Mouse (Mus musculus): Measurements from ENCODE around the gene Nt5c2. TPM values are rescaled to one million over a fixed set of nuclear protein-coding genes. Genes with fewer than 3 reads are reported as not detected.

The Nt5c2 gene
- total RNA-seq, 2 experiments from 2014 or later: 20.2 to 22.4 TPM

DNA sequence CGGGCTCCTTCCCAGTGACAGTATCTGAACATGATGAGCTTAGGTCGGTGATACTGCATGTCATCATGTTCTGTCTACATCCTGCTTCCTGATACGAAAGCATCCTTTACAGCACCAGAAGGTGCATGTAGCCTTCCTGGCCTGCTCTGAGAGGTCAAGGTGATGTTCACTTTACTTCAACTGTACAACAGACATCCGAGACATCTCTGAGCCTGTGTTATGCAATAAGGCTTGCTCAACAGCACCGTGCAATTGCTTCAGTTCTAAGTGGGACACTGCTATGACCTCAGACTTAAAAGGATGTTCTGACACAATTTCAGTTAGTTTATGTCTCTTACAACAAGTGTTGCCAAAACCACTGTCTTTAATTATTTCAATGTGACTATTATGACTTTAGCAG lies 113.6 kb downstream of the Nt5c2 start:
- no peak for ATAC-seq (replicated peaks; ENCODE audit: low FRiP score, poor library complexity, severe bottlenecking)

DNA sequence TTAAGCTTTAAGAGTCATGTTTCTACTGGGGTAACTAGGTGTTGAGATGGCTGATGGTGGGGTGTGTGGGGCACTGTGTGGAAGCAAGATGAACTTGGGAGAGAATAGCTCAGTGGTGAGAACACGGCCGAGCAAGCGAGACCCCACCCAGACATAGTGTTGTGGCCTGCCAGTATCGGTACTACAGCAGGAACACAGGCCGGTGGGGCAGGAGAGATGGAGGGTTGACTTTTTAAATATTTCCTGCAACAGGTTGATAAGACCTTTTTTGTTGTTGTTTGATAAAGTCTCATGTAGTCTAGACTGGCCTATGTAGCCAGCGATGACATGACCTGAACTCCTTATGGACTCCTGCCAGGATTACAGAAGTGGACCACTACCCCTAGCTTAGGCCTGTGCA lies 114.2 kb downstream of the Nt5c2 start:
- ATAC-seq (replicated peaks; ENCODE audit: low FRiP score, poor library complexity, severe bottlenecking): peak; percentile 47

DNA sequence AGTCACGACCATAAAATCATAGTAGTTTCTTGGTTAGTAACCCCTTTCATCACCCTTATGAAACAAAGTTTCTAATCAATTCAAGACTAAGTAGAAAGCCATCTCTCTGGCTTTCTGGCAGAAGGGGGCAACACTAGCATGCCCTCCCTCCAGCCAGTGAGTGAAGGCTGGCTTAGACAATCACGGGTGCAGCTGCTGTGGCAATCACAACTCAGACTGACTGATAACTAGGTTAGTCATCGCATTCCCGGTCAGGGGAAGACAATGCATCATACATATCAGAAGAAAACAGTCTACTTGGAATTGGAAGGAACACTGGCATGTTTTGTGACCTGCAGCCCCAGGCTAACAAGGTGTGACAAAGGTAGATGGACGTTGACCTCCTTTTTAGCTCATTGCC lies 115.1 kb downstream of the Nt5c2 start:
- ATAC-seq (replicated peaks; ENCODE audit: low FRiP score, poor library complexity, severe bottlenecking): no peak

DNA sequence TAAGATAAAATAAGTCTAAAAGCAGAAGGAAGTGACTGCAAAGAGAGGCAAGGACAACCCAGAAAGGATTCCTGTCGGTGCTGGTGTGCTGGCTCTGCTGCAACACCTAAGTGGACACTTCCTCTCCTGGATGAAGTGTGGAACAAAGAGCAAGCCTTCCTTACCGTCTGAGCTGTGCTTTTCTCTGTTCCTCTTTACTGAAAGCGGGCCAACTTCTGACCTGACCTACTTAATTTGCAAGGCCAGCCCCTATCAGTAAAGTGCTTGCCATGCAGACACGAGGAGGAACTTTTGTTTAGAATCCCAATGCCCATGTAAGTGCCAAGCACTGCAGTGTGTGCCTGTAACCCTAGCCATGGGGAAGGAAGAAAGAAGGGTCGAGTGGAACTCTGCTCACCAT lies 115.6 kb downstream of the Nt5c2 start:
- no peak for ATAC-seq (replicated peaks; ENCODE audit: low FRiP score, poor library complexity, severe bottlenecking)

DNA sequence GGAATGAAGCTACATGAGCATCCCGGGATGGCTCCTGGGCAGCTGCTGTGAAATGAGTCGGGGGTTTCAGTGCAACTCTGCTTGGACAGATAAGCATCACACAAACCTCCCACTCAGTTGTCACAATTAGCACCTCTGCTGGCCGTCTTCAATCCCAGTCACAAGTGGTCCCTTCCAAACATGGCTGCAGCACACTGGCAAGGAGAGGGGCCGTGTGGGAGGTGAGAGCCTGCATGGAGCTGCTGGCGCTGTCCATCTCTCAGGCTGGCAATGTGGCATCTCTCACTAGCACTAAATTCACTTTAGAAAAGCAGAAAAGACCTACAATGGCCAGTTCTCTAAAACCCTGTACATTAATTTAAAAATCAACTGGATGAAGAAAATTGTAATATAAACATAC lies 116.7 kb downstream of the Nt5c2 start:
- ATAC-seq (replicated peaks; ENCODE audit: low FRiP score, poor library complexity, severe bottlenecking): no peak

DNA sequence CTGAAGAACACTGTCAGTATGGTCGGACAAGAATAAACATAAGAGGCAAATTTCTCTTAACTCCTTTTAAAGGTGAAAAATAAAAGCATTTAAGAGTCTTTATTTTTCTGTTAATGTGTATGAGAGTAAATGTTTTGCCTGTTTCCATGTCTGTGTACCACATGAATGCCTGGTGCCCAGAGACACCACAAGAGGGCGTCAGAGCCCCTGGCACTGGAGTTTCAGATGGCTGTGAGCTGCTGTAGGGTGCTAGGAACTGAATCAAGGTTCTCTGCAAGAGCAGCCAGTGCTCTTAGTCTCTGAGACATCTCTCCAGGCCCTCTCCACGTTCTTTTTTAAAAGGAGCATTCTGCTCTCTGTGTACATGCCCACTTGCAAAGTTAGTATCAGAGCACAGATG lies 117.8 kb downstream of the Nt5c2 start:
- ATAC-seq (replicated peaks; ENCODE audit: low FRiP score, poor library complexity, severe bottlenecking): no peak

DNA sequence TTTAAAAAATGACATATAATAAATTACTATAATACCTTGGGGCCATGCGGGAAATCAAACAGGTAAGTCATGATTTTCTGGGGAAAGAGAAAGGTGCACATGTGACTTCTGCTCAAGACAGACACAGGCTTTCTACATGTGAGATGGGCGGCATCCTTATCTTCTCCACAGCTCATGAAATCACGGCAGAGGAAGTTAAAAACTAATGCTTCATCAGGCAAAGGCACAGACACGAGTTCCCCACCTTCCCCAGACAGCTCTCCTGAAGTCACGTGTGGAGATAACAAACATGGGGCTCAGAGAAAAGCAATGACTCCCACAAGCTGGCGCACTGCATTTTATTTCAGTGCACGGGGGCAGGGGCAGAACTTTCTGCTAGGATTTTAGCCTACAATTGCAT lies 121.5 kb downstream of the Nt5c2 start:
- no peak for ATAC-seq (replicated peaks; ENCODE audit: low FRiP score, poor library complexity, severe bottlenecking)

DNA sequence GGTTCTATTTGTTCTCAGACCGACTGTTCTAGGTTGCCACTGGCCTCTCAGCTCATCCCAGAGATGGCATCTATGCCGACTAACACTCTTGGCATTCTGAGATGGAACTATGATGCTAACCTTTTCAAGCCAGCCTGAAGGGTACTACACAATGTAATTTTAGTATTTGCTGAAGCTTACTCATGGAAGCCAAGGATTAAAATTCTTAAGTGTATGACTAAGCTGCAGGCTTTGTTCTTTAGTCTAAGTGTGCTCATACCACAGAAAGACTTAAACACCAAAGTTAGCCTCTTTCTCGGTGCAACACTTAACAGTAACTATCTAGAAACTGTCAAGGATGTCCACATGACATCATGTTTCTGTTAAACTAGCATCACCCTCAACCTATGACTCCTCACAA lies 122.1 kb downstream of the Nt5c2 start:
- no peak for ATAC-seq (replicated peaks; ENCODE audit: low FRiP score, poor library complexity, severe bottlenecking)

DNA sequence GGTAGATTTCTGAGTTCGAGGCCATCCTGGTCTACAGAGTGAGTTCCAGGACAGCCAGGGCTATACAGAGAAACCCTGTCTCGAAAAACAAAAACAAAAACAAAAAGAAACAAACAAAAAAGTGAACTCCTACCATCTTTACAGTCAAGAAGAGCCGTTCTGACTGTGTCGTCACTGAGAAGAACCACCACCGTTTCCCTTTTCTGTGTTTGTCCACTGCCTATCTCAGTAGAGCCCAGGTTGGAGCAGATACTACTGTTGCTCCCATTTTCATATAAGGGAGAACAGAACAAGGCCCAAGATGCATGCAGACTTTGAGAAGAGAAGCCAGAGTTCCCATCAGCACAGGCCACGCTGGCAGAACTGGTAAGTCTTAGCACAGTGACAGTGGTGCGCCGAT lies 124.3 kb downstream of the Nt5c2 start:
- no peak for ATAC-seq (replicated peaks; ENCODE audit: low FRiP score, poor library complexity, severe bottlenecking)

DNA sequence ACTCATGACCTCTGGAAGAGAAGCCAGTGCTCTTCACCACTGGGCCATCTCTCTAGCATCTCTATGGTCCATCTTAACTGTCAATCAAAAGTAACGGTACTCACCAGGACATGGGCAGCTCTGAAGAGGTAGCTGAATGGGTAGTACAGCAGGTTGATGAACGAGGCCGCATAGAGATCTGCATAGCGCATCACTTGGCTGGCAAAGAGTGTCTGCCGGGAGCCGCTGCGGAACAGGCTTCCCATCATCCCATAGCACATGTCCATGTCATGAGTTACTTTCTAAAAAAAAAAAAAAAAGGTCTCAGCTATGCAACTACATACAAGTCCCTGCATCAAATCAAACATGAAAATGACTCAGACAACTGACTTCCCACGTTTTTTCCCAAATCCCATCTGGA lies 125.3 kb downstream of the Nt5c2 start:
- no peak for ATAC-seq (replicated peaks; ENCODE audit: low FRiP score, poor library complexity, severe bottlenecking)

DNA sequence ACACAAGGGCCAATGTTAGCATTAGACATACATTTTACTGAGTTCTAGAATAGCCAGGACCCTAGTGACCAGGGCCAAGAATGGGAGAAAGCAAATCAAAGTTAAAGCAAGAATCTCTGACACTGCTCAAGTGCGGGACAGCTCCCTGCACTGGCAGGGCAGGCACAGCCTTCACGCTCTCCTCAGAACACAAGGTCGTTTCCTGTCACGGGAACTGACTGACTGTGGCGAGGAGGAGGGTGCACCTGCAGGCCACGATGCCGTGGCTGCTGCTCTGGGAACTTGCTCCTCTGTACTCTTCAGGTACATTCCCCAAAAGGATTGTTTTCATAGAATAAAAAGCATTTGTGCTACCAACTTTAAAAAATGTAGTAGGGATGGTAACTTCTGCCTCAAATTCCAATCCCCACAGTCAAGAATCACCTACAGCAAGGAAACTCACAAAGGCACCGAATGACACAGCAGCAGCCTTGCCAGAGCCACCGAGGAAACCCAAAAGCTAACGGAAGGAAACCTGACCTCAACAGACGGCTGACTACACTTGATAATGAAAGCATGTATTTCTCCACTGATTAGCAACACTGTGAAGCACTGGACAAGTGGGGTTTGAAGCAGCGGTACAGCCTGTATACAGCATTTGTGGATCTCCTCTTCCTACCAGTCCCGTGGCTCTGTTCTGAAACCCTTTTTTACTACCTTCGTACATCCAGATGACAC lies 127.0 kb downstream of the Nt5c2 start:
- peak; percentile 29; the same call in 1 of the 2 replicates for ATAC-seq (replicated peaks; ENCODE audit: low FRiP score, poor library complexity, severe bottlenecking)

DNA sequence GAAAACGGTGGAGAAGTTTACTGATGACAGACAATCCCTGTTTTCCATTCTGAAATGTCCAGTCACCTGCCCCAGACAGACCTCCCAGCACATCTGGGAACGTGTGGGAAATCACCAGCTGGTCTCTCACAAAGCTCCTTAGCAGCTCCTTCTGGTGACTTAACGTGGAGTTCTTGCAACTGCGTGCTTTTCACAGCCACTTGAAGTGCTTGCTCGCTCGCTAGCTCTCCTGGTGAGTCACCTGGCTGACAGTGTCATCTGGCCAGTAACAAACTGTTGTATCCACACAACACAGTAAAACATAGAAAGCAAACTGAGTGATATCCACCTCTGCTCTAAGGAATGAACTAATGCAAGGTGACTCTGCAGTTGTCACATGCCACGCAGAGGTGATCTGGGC lies 128.1 kb downstream of the Nt5c2 start:
- ATAC-seq (replicated peaks; ENCODE audit: low FRiP score, poor library complexity, severe bottlenecking): no peak

DNA sequence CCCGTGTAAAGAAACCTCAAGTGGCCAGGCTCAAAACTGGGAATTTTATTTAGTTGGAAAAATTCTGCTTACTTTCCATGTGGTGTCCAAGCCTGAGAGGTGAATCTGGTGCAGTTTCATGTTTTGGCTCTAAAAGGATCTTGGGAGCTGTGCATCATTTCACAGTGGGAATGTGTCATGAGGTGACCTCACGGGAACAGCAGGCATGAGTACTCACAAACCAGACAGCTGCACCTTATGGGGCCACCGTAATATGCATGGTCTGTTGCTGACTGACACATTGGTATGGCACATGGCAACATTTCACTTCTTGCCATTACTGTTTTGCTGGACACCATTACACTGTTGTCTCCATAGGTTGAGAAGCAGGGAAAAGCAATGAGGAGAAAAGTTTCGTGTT lies 129.6 kb downstream of the Nt5c2 start:
- no peak for ATAC-seq (replicated peaks; ENCODE audit: low FRiP score, poor library complexity, severe bottlenecking)

DNA sequence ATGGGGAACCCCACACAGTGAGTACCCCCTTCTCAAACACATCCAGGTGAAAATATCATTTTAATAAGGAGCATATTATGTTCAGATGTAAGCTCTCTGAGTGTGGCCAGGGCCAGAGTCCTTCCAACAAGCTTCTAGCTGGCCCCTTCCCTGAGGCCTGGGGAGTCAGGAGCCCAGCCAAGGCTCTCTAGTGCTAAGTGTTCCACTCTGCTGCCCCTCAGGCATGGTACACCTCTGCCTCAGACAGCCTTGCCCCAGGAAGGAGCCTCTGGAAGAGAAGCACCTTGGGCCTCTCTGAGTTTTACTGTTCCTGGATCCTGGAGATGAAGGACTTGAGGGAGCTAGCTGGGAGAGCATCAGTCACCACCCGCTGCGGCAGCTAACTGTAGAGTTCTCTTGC lies 135.1 kb downstream of the Nt5c2 start:
- no peak for ATAC-seq (replicated peaks; ENCODE audit: low FRiP score, poor library complexity, severe bottlenecking)

DNA sequence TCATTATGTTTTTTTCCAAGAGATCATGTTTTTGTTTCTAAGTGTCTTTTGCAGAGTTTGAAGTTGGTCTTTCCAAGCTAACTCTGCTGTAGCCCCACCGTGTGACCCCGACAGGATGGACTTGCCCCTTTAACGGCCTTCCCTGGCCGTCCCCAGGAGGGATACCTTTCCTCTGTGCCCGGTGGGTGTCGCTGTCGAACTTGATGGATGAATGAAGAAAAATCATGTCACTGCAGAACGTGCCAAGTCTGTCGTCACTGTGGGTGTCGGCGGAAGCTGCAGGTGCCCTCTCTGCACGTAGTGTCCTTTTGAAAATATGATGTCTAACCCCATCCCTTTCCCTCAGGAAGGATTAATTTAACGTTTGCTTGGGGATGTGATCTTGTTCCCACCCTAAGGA lies 136.6 kb downstream of the Nt5c2 start:
- ATAC-seq (replicated peaks; ENCODE audit: low FRiP score, poor library complexity, severe bottlenecking): peak; percentile 37

DNA sequence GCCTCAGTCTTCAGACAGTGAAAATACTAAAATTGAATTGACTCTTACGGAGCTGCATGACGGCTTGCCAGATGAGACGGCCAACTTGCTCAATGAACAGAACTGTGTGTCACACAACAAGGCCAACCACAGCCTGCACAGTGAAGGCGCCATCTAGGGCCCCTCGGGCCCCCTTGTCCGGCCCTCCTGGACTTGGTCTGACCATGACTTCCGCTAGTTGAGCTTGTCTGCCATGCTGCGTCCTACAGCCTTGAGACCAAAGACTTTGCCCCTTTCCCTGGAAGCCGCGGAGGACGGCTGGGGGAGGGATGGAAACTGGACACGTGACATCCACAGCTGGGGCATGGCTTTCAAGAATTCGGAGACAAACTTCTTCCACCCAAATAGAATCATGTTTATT lies 137.1 kb downstream of the Nt5c2 start:
- no peak for ATAC-seq (replicated peaks; ENCODE audit: low FRiP score, poor library complexity, severe bottlenecking)

DNA sequence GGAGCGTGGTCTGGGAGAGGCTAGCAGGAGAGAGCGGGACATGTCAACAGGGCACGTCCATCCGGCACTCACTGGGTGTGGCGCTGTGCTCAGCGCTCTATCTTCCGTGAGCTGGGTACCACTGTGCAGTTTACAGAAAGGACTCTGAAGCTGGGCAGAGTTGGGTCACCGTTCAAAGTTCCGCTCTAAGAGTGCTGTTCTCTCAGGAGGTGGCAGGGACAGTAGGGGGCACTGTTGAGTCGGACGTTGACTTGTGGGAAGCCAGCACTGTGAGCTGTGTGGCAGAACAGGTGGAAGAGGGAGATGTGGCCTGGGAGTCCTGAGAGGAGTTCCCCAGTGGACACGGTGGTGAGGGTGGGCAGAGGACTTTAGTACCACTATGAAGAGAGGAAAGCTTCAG lies 139.2 kb downstream of the Nt5c2 start:
- ATAC-seq (replicated peaks; ENCODE audit: low FRiP score, poor library complexity, severe bottlenecking): peak; percentile 65

DNA sequence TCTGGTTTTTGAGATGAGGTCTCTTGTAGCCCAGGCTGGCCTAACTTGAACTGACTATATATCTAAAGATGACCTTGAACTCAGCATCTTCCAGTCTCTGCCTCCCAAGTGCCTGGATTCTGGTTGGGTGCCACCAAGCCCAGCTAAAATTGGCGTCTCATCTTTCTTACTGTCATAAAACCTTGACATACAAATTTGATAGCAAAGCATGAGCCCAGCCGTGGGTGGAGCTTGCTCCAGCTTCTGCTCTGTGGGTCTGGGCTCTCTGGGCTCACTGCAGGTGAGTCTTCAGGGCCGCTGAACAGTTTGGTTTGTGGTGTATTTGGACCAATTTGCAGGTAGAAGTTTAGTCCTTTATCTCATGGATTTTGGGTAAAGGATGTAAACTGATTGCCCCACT lies 141.0 kb downstream of the Nt5c2 start:
- no peak for ATAC-seq (replicated peaks; ENCODE audit: low FRiP score, poor library complexity, severe bottlenecking)

DNA sequence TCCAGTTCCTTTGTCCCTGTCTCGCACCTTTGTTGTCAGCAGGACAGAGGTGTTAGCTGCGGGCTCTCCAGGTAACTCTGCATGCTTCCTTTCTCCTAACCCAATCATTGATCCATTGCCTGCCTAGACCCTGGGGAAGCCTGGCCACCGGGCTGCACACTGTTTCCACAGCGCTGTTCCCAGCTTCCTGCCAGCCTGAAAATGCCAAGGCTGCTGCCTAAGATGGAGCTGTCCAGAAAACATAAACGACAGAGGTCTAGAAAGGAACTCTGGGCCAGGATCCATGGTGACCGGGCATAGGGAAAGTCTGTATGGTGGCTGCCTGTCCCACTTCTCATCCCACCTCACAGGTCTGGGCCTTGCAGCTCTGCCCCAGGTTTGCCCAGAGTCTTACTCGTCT lies 143.3 kb downstream of the Nt5c2 start:
- no peak for ATAC-seq (replicated peaks; ENCODE audit: low FRiP score, poor library complexity, severe bottlenecking)

DNA sequence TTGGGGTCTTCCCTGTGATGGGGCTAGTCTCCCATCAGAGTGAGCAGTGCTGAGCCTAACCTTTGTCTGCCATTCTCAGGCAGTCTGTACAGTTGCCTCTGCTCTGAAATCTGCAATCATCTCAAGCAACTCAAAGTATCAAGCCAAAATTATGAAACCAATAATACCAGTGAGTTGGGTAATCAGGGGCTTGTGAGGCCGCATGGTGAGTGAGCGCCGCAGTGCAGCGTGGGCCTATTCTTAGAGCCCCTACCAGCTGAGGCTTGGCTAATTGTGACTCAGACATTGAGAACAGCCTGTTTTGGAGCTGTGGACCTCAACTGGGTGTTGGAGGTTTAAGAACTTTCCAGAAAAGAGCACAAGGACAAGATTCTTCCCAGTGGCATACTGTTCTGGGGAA lies 143.9 kb downstream of the Nt5c2 start:
- ATAC-seq (replicated peaks; ENCODE audit: low FRiP score, poor library complexity, severe bottlenecking): no peak

DNA sequence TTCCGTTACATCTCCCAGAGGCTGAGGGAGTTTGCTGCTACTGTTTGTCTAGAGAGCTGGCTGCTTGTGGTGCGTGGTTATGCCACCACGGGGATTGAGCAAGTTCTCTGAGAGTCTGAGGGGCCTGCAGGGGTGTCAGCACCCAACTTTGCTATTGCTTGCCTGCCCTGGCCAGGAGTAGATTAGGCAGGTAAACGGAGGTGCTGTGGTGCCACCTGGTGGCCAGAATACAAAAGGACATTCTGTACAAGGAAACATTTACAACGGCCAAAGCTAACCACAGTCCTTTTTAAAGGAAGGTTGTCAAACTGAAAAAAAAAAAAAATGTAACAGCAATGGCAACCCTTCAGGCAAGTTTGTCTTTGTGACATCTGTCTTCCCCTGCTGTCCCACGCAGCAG lies 145.4 kb downstream of the Nt5c2 start:
- peak; percentile 74 for ATAC-seq (replicated peaks; ENCODE audit: low FRiP score, poor library complexity, severe bottlenecking)

DNA sequence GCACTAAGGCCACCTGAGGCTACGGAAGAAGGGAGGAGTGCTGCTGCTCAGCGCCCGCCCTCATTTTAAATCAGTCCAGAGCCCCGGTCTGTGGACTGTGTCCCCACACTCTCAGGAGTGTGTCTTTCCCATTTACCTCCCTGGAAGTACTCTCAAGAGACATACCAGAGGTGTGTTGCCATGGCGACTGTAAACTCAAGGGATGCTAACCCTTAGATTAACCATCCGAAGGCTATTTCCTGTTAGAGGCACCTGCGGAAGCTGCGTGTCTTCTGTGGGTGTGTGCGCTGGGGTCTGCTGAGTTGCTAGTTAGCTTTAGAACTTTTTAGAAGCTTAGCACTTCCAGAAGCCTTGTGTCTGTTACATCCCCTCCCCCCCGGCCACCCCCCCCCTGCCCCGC lies 145.9 kb downstream of the Nt5c2 start:
- ATAC-seq (replicated peaks; ENCODE audit: low FRiP score, poor library complexity, severe bottlenecking): no peak

Data from erythroblast, adult 5-6 weeks (primary cell).